32 mouse cellular contexts compared by ENCODE assay signal in genomic region chr5:36922811-36923210, GRCm38 (mm10). TPM values are rescaled to one million over a fixed set of nuclear protein-coding genes. Genes with fewer than 3 reads are reported as not detected.
DNase-seq lines count a peak whose midpoint lies in the region; ATAC-seq and TF ChIP-seq lines count a peak whose summit lies in the region.
"Had no signal": no experiment of that assay in that cellular context is flagged by ENCODE, and none has a peak within 500 bp of the region (broad histone marks: within the 10 kb centered on the region; RNA-seq: fewer than 3 reads in every experiment).

No protein-coding gene starts in this region.

- H3K27me3 ChIP-seq in forebrain, postnatal 0 days (ENCODE audit: insufficient read depth, low read length) = no peaks in the 10 kb centered on the region
- H3K27me3 ChIP-seq in forebrain, embryonic 12.5 days = no peaks in the 10 kb centered on the region
- H3K27me3 ChIP-seq: embryonic facial prominence, embryonic 15.5 days; hindbrain, embryonic 15.5 days had no signal

- peaks cover 20% of the 10 kb centered on the region for H3K4me1 ChIP-seq in forebrain, postnatal 0 days (ENCODE audit: insufficient read depth)
- H3K4me1 ChIP-seq in forebrain, embryonic 12.5 days = peaks cover 17% of the 10 kb centered on the region

- H3K27ac ChIP-seq in forebrain, postnatal 0 days (ENCODE audit: low read depth, low read length) = peak overlapping the region; percentile 89
- no peak overlapping the region for H3K27ac ChIP-seq in forebrain, embryonic 12.5 days
- H3K27ac ChIP-seq in layer of hippocampus, adult 2 months = peak overlapping the region; percentile 88
- H3K27ac ChIP-seq: embryonic facial prominence, embryonic 10.5 days; embryonic facial prominence, embryonic 15.5 days; gastrocnemius, adult 2 months; hindbrain, embryonic 15.5 days; liver, embryonic 14.5 days; macrophage; stomach, postnatal 0 days had no signal

- H3K9ac ChIP-seq in forebrain, postnatal 0 days = no peak overlapping the region
- H3K9ac ChIP-seq in forebrain, embryonic 12.5 days = no peak overlapping the region
- H3K9ac ChIP-seq: embryonic facial prominence, embryonic 15.5 days; hindbrain, embryonic 15.5 days; liver, embryonic 14.5 days had no signal

- H3K9me3 ChIP-seq in forebrain, postnatal 0 days (ENCODE audit: low read length) = no peaks in the 10 kb centered on the region
- H3K9me3 ChIP-seq in forebrain, embryonic 12.5 days = no peaks in the 10 kb centered on the region
- H3K9me3 ChIP-seq: embryonic facial prominence, embryonic 10.5 days; embryonic facial prominence, embryonic 15.5 days; hindbrain, embryonic 15.5 days had no signal

- TF ChIP-seq CTCF in forebrain, postnatal 0 days (IDR thresholded peaks at IDR 0.05; ENCODE audit: low read depth) = no peak
- TF ChIP-seq CTCF in layer of hippocampus, adult 2 months (conservative IDR thresholded peaks at IDR 0.05) = no peak

- peaks cover 4% of the 10 kb centered on the region for H3K36me3 ChIP-seq in forebrain, postnatal 0 days (ENCODE audit: insufficient read depth)
- H3K36me3 ChIP-seq in forebrain, embryonic 12.5 days (replicated peaks) = no peaks in the 10 kb centered on the region
- H3K36me3 ChIP-seq: embryonic facial prominence, embryonic 10.5 days; embryonic facial prominence, embryonic 15.5 days had no signal

- no peak overlapping the region for H3K4me3 ChIP-seq in forebrain, postnatal 0 days (ENCODE audit: low read depth, low read length)
- no peak overlapping the region for H3K4me3 ChIP-seq in forebrain, embryonic 12.5 days (replicated peaks)
- H3K4me3 ChIP-seq in layer of hippocampus, adult 2 months = no peak overlapping the region
- H3K4me3 ChIP-seq: embryonic facial prominence, embryonic 10.5 days; embryonic facial prominence, embryonic 15.5 days; gastrocnemius, adult 2 months; heart, adult 2 months; hindbrain, embryonic 15.5 days had no signal

- no peak for DNase-seq in forebrain, postnatal 0 days
- DNase-seq in layer of hippocampus, adult 2 months (ENCODE audit: low spot score in 2 of 2) = no peak
- DNase-seq in layer of hippocampus, postnatal 14 days (ENCODE audit: low spot score in 2 of 2) = no peak
- DNase-seq in natural killer cell, adult 2 months (ENCODE audit: low spot score in 2 of 2) = peak; percentile 36 to 58
- DNase-seq in right cerebral cortex, postnatal 10 days (ENCODE audit: low spot score in 2 of 2) = no peak
- DNase-seq: adrenal gland, postnatal 14 days; cerebellum, adult 11 months; gastrocnemius, adult 2 months; gastrocnemius, postnatal 36 days; heart, adult 2 months; heart, postnatal 36 days; kidney, adult 18-20 months; kidney, postnatal 36 days; layer of hippocampus, postnatal 36 days; liver; lung, adult 2 months; lung, postnatal 10 days; right cerebral cortex, adult 18-20 months; right cerebral cortex, postnatal 4 days had no signal

- no peak for ATAC-seq in forebrain, postnatal 0 days
- no peak for ATAC-seq in forebrain, embryonic 12.5 days (ENCODE audit: low FRiP score)
- peak; percentile 70 for ATAC-seq in common myeloid progenitor, adult 5-6 weeks (replicated peaks; ENCODE audit: low read depth, poor library complexity, severe bottlenecking)
- ATAC-seq: CD4-positive, CD25-positive, alpha-beta regulatory T cell, adult 4 months; forebrain, embryonic 14.5 days had no signal

- no peak overlapping the region for H3K4me2 ChIP-seq in forebrain, postnatal 0 days (ENCODE audit: low read depth)
- H3K4me2 ChIP-seq in forebrain, embryonic 12.5 days = no peak overlapping the region
- H3K4me2 ChIP-seq: embryonic facial prominence, embryonic 15.5 days; hindbrain, embryonic 15.5 days had no signal

- WGBS in forebrain, postnatal 0 days = 76% methylated on average over 10 of the region's 10 CpGs
- 82% methylated on average over 10 of the region's 10 CpGs for WGBS in forebrain, embryonic 12.5 days

RNA-seq across cellular contexts. Expression of gene Ppp2r2c, which starts 54.5 kb away (rescaled TPM):
- total RNA-seq in forebrain, postnatal 0 days (2014; rRNA removed) = 171 and 177 TPM in 2 replicates
- 75.5 and 96.1 TPM in 2 replicates for polyA plus RNA-seq in forebrain, postnatal 0 days (2015; fragmentation: Nextera tagmentation; extraction: Ambion mirVana)
- 3.8 and 4.8 TPM in 2 replicates for polyA plus RNA-seq in forebrain, embryonic 12.5 days (2016; fragmentation: Nextera tagmentation; extraction: Ambion mirVana)
- total RNA-seq in layer of hippocampus, adult 2 months (2021) = 100 to 1,000 TPM; 375 to 387 TPM
- 100 to 1,000 TPM; 355 to 364 TPM for total RNA-seq in layer of hippocampus, postnatal 14 days (2021)
- not detected in 2 replicates for total RNA-seq in common myeloid progenitor, adult 5-6 weeks (2017)
- total RNA-seq: neutrophil, adult 5-6 weeks had no signal
- polyA plus RNA-seq: CD4-positive, CD25-positive, alpha-beta regulatory T cell, adult 4 months; heart, embryonic 14.5 days; kidney, embryonic 16.5 days; liver, embryonic 14.5 days; macrophage had no signal

Comparison
In these comparisons a context has a peak if more than half of its experiments do, and no peak if none do; other contexts are left out.
1. DNase-seq: peak in natural killer cell, adult 2 months (2 of 2); none in forebrain, postnatal 0 days (single experiment), layer of hippocampus, adult 2 months (0 of 2), layer of hippocampus, postnatal 14 days (0 of 2) and right cerebral cortex, postnatal 10 days (0 of 2).
2. RNA of gene Ppp2r2c, which starts 54.5 kb away (total RNA-seq): 375 to 387 TPM in layer of hippocampus, adult 2 months, 355 to 364 TPM in layer of hippocampus, postnatal 14 days and 171 to 177 TPM in forebrain, postnatal 0 days; not detected in common myeloid progenitor, adult 5-6 weeks; every median in the first group is over 100 times any median in the second.